Mouse (Mus musculus) heart, embryonic 10.5 days (tissue): Measurements from ENCODE around the gene Dclk2. TPM values are rescaled to one million over a fixed set of nuclear protein-coding genes. Genes with fewer than 3 reads are reported as not detected.

Experiments used
- DNase-seq: peaks from one replicate; pipeline ENCODE4 v3.0.0-alpha.2; 2017; ENCODE audit warnings: low spot score
- H3K27ac ChIP-seq: fragments of 300-500 bp; sonication (generic); 2 replicates; pipeline ENCODE4 v1.5.1; 2016; ENCODE audit warnings: mild to moderate bottlenecking
- H3K27me3 ChIP-seq: fragments of 300-500 bp; sonication (generic); 2 replicates; pipeline ENCODE4 v1.6.1; 2016; ENCODE audit warnings: mild to moderate bottlenecking; ENCODE audit not compliant: poor library complexity, insufficient read depth, severe bottlenecking
- H3K36me3 ChIP-seq: fragments of 300-500 bp; sonication (generic); 2 replicates; pipeline ENCODE4 v1.6.1; 2016; ENCODE audit warnings: mild to moderate bottlenecking, moderate library complexity
- H3K4me1 ChIP-seq: fragments of 300-500 bp; sonication (generic); 2 replicates; pipeline ENCODE4 v1.6.1; 2016; ENCODE audit warnings: mild to moderate bottlenecking
- H3K4me3 ChIP-seq: fragments of 300-500 bp; sonication (generic); 2 replicates; pipeline ENCODE4 v1.5.1; 2016; ENCODE audit warnings: mild to moderate bottlenecking, moderate library complexity
- H3K9me3 ChIP-seq: fragments of 300-500 bp; sonication (generic); 2 replicates; pipeline ENCODE4 v1.6.1; 2016; ENCODE audit warnings: mild to moderate bottlenecking, moderate library complexity
- WGBS: fragments of 180-500 bp; shearing (Covaris S2); methylation state at CpG from one replicate; pipeline ENCODE4 v1.1.7; 2016; 5-methylcytosine and 5-hydroxymethylcytosine counted together
- polyA plus RNA-seq: library from polyadenylated mRNA; unstranded; fragments of >200 nt; fragmentation: Nextera tagmentation; extraction: Ambion mirVana; gene quantifications from 2 replicates; pipeline ENCODE4 v1.2.1, GENCODE M21; 2016

The Dclk2 gene
- polyA plus RNA-seq, 1 experiment from 2014 or later, result 3.7 TPM

- no peak overlapping the region for H3K27ac ChIP-seq
- H3K4me1 ChIP-seq, result peaks cover 13% of the 10 kb centered on the region
- DNase-seq, result no peak
- WGBS, result 64% methylated on average over 18 of the region's 18 CpGs
- no peaks in the 10 kb centered on the region for H3K9me3 ChIP-seq
- peaks cover 35% of the 10 kb centered on the region for H3K27me3 ChIP-seq
- H3K36me3 ChIP-seq, result no peaks in the 10 kb centered on the region
- peak overlapping the region; percentile 87 for H3K4me3 ChIP-seq
These were observed 726 bp upstream of the Dclk2 start for GRCm38 (mm10) chr3:86921181-86921975.

- Histone ChIP-seq H3K4me3 (peak overlapping the region; percentile 87), H3K27me3 (peaks cover 35% of the 10 kb centered on the region), H3K4me1 (peaks cover 13% of the 10 kb centered on the region), H3K27ac (peak overlapping the region; percentile 91), H3K9me3 (no peaks in the 10 kb centered on the region), H3K36me3 (no peaks in the 10 kb centered on the region)
- WGBS, result under 1% methylated on average over 61 of the region's 61 CpGs
- DNase-seq, result no peak
These were observed 860 bp downstream of the Dclk2 start for GRCm38 (mm10) chr3:86919641-86920342.

GRCm38 (mm10) chr3:86917048-86917447, 3.6 kb downstream of the Dclk2 start:
- Histone ChIP-seq H3K4me3 (no peak overlapping the region), H3K36me3 (no peaks in the 10 kb centered on the region), H3K27me3 (peaks cover 35% of the 10 kb centered on the region), H3K9me3 (no peaks in the 10 kb centered on the region), H3K27ac (no peak overlapping the region), H3K4me1 (peaks cover 13% of the 10 kb centered on the region)
- DNase-seq, result no peak
- WGBS, result 86% methylated on average over 5 of the region's 5 CpGs

GRCm38 (mm10) chr3:86916626-86917025, 4.0 kb downstream of the Dclk2 start:
- no peak for DNase-seq
- peaks cover 13% of the 10 kb centered on the region for H3K4me1 ChIP-seq
- H3K27ac ChIP-seq, result no peak overlapping the region
- H3K9me3 ChIP-seq, result no peaks in the 10 kb centered on the region
- peaks cover 35% of the 10 kb centered on the region for H3K27me3 ChIP-seq
- H3K4me3 ChIP-seq, result no peak overlapping the region
- H3K36me3 ChIP-seq, result no peaks in the 10 kb centered on the region
- WGBS, result 85% methylated on average over 4 of the region's 4 CpGs

- H3K27me3 ChIP-seq, result peaks cover 34% of the 10 kb centered on the region
- peaks cover 10% of the 10 kb centered on the region for H3K4me1 ChIP-seq
- no peak overlapping the region for H3K4me3 ChIP-seq
- WGBS, result 26% methylated on average over 13 of the region's 13 CpGs
- no peaks in the 10 kb centered on the region for H3K36me3 ChIP-seq
- DNase-seq, result no peak
- no peak overlapping the region for H3K27ac ChIP-seq
- H3K9me3 ChIP-seq, result no peaks in the 10 kb centered on the region
These were observed 5.4 kb downstream of the Dclk2 start for GRCm38 (mm10) chr3:86915291-86915690.

GRCm38 (mm10) chr3:86914316-86914715, 6.3 kb downstream of the Dclk2 start:
- H3K4me1 ChIP-seq, result peaks cover under 1% of the 10 kb centered on the region
- 74% methylated on average over 3 of the region's 3 CpGs for WGBS
- H3K27ac ChIP-seq, result no peak overlapping the region
- no peak overlapping the region for H3K4me3 ChIP-seq
- H3K9me3 ChIP-seq, result no peaks in the 10 kb centered on the region
- no peak for DNase-seq
- H3K27me3 ChIP-seq, result peaks cover 24% of the 10 kb centered on the region
- no peaks in the 10 kb centered on the region for H3K36me3 ChIP-seq

GRCm38 (mm10) chr3:86898366-86898765, 22.3 kb downstream of the Dclk2 start:
- no peak for DNase-seq
- Histone ChIP-seq H3K36me3 (no peaks in the 10 kb centered on the region; the same call in 1 of the 2 replicates), H3K4me3 (no peak overlapping the region), H3K9me3 (no peaks in the 10 kb centered on the region), H3K27ac (no peak overlapping the region), H3K4me1 (peaks cover 4% of the 10 kb centered on the region), H3K27me3 (no peaks in the 10 kb centered on the region)
- 88% methylated on average over 5 of the region's 5 CpGs for WGBS

- H3K27me3 ChIP-seq, result no peaks in the 10 kb centered on the region
- no peaks in the 10 kb centered on the region for H3K9me3 ChIP-seq
- no peak overlapping the region for H3K4me3 ChIP-seq
- H3K27ac ChIP-seq, result no peak overlapping the region
- DNase-seq, result no peak
- 64% methylated on average over 8 of the region's 8 CpGs for WGBS
- H3K4me1 ChIP-seq, result peaks cover 4% of the 10 kb centered on the region
- H3K36me3 ChIP-seq, result no peaks in the 10 kb centered on the region
These were observed 23.1 kb downstream of the Dclk2 start for GRCm38 (mm10) chr3:86897551-86897950.

- H3K36me3 ChIP-seq, result no peaks in the 10 kb centered on the region
- no peak overlapping the region for H3K4me3 ChIP-seq
- DNase-seq, result no peak
- no peaks in the 10 kb centered on the region for H3K27me3 ChIP-seq
- 80% methylated on average over 9 of the region's 9 CpGs for WGBS
- no peak overlapping the region for H3K27ac ChIP-seq
- peaks cover 4% of the 10 kb centered on the region for H3K4me1 ChIP-seq
- H3K9me3 ChIP-seq, result no peaks in the 10 kb centered on the region
These were observed 23.6 kb downstream of the Dclk2 start for GRCm38 (mm10) chr3:86897066-86897465.

GRCm38 (mm10) chr3:86894491-86894890, 26.2 kb downstream of the Dclk2 start:
- Histone ChIP-seq H3K4me1 (peaks cover 4% of the 10 kb centered on the region), H3K27ac (no peak overlapping the region), H3K27me3 (no peaks in the 10 kb centered on the region), H3K9me3 (no peaks in the 10 kb centered on the region), H3K4me3 (no peak overlapping the region), H3K36me3 (no peaks in the 10 kb centered on the region)
- DNase-seq, result no peak
- 62% methylated on average over 2 of the region's 2 CpGs for WGBS

- H3K27ac ChIP-seq, result no peak overlapping the region
- no peaks in the 10 kb centered on the region for H3K36me3 ChIP-seq
- no peaks in the 10 kb centered on the region for H3K4me1 ChIP-seq
- DNase-seq, result no peak
- H3K4me3 ChIP-seq, result no peak overlapping the region
- H3K9me3 ChIP-seq, result no peaks in the 10 kb centered on the region
- H3K27me3 ChIP-seq, result no peaks in the 10 kb centered on the region
These were observed 33.1 kb downstream of the Dclk2 start for GRCm38 (mm10) chr3:86887512-86887911.

GRCm38 (mm10) chr3:86885180-86885579, 35.5 kb downstream of the Dclk2 start:
- H3K36me3 ChIP-seq, result no peaks in the 10 kb centered on the region
- H3K27ac ChIP-seq, result no peak overlapping the region
- WGBS, result 83% methylated on average over 5 of the region's 5 CpGs
- no peak for DNase-seq
- H3K27me3 ChIP-seq, result no peaks in the 10 kb centered on the region
- H3K4me1 ChIP-seq, result no peaks in the 10 kb centered on the region
- H3K4me3 ChIP-seq, result no peak overlapping the region
- H3K9me3 ChIP-seq, result no peaks in the 10 kb centered on the region

GRCm38 (mm10) chr3:86884481-86884880, 36.2 kb downstream of the Dclk2 start:
- Histone ChIP-seq H3K36me3 (no peaks in the 10 kb centered on the region), H3K27ac (no peak overlapping the region), H3K9me3 (no peaks in the 10 kb centered on the region), H3K4me1 (no peaks in the 10 kb centered on the region), H3K4me3 (no peak overlapping the region), H3K27me3 (no peaks in the 10 kb centered on the region)
- no peak for DNase-seq
- 88% methylated on average over 2 of the region's 2 CpGs for WGBS
